In genomic region chr6:85587396-85588143, GRCm38 (mm10) we compare ENCODE assay signal across 8 mouse cellular contexts. TPM values are rescaled to one million over a fixed set of nuclear protein-coding genes. Genes with fewer than 3 reads are reported as not detected.
A peak's percentile ranks its signal among the peaks of the same experiment; 100 is the strongest.
DNase-seq lines count a peak whose midpoint lies in the region; ATAC-seq lines count a peak whose summit lies in the region.

Gene Alms1, plus strand, starts transcription at chr6:85587531.

- DNase-seq in adrenal gland, adult (ENCODE audit: inconsistent age in 2 of 2, low spot score in 1 of 2) = peak; percentile 96 to 98
- DNase-seq in embryo, embryonic 10.5 days (ENCODE audit: low spot score) = peak; percentile 98
- peak; percentile 94 for DNase-seq in gastrocnemius, postnatal 14 days
- DNase-seq in left cerebral cortex, postnatal 10 days (ENCODE audit: extremely low spot score in 1 of 2, low spot score in 2 of 2) = peak; percentile 91 to 97
- DNase-seq in right cerebral cortex, postnatal 25 days = peak; percentile 93
- peak; percentile 89 to 94 for DNase-seq in urinary bladder, postnatal 4 days (ENCODE audit: low spot score in 2 of 2)

- peak; percentile 90 for ATAC-seq in inflammation-experienced regulatory T-cells, adult 6 months
- ATAC-seq in megakaryocyte-erythroid progenitor cell, adult 5-6 weeks (replicated peaks; ENCODE audit: low FRiP score, low TSS enrichment, poor library complexity, severe bottlenecking) = peak; percentile 96

- intact Hi-C loops in gastrocnemius, postnatal 14 days (cut with DNase I; ENCODE audit: low total_unique reads) = no loop called here
- intact Hi-C loops in left cerebral cortex, postnatal 10 days (cut with DNase I) = loop anchor here (5.0 to 10.0 kb wide), 2 partner anchors 75 to 317 kb away; partner anchors contain the start of genes Egr4 and Nat8f4

RNA-seq across cellular contexts. Expression of gene Alms1, which starts in this region (rescaled TPM):
- 1 to 10 TPM; 1.3 TPM for total RNA-seq in gastrocnemius, postnatal 14 days (2021)
- polyA plus RNA-seq in inflammation-experienced regulatory T-cells, adult 6 months (2017; shearing (Covaris generic)) = 1 to 10 TPM; 2.5 to 3.0 (median 2.5) TPM
- 1 to 10 TPM; 7.9 to 8.9 TPM for total RNA-seq in left cerebral cortex, postnatal 10 days (2021)
- total RNA-seq in megakaryocyte-erythroid progenitor cell, adult 5-6 weeks (2014; fragmentation: Nextera tagmentation) = 39.1 and 40.7 TPM in 2 replicates
- total RNA-seq in megakaryocyte-erythroid progenitor cell, adult 5-6 weeks (2017) = 25.4 and 25.5 TPM in 2 replicates

Comparison
In these comparisons a context has a peak if more than half of its experiments do, and no peak if none do; other contexts are left out.
1. Peak in every context shown above with its lines: DNase-seq and ATAC-seq.